ENCODE assay signal across 12 mouse cellular contexts in the genomic region with DNA sequence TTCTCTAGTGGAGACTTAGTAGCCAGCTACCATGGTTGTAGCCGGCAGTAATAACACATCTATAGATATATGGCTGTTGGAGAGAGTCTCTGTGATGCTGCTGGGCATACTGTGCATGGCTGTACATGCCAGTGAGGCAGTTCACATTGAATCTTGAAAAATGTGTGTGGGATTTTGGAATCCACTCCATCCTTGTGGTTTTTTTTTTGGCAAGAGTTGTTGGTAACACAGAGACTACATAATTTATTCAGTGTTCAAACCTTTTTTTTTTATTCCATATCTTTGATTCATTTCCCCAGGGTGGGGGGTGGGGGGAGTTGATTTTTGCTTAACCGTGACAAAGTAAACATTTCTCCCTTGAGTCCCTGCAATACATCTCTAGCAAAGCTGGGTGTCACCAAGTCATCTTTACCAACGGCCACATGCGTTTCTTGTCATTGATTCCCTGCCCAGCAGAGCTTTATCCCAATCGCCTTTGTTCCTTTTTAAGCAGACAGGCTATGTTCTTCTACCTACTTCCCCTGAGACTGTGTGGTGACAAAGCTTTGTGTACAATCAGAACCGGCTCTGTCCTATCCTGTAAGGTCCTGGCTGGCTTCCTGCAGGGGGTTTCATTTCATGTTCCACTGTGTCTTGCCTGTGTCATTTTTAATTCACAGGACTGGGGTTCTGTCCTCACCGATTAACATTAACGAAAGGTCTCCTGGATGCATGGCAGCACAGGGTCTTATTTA.
"Had no signal": no experiment of that assay in that cellular context is flagged by ENCODE, and none has a peak within 500 bp of the region (broad histone marks: within the 10 kb centered on the region; RNA-seq: fewer than 3 reads in every experiment).

No protein-coding gene starts in this region.

- ATAC-seq: liver, embryonic 12.5 days; midbrain, embryonic 15.5 days had no signal

- H3K36me3 ChIP-seq: limb, embryonic 15.5 days; liver, embryonic 12.5 days; midbrain, embryonic 15.5 days had no signal

- H3K27ac ChIP-seq: limb, embryonic 15.5 days; liver, embryonic 12.5 days; midbrain, embryonic 15.5 days; neural tube, embryonic 13.5 days had no signal

- H3K4me2 ChIP-seq: limb, embryonic 15.5 days had no signal

- H3K9me3 ChIP-seq: limb, embryonic 15.5 days; liver, embryonic 12.5 days; midbrain, embryonic 15.5 days; neural tube, embryonic 13.5 days had no signal

- H3K4me3 ChIP-seq: limb, embryonic 15.5 days had no signal

- H3K9ac ChIP-seq: limb, embryonic 15.5 days; liver, embryonic 12.5 days; neural tube, embryonic 13.5 days had no signal

- H3K27me3 ChIP-seq: limb, embryonic 15.5 days; liver, embryonic 12.5 days; midbrain, embryonic 15.5 days; neural tube, embryonic 13.5 days had no signal

- DNase-seq: kidney, adult 9 months; kidney, postnatal 10 days; lung, embryonic 14.5 days; lung, postnatal 10 days; retina, postnatal 1 day; right cerebral cortex, postnatal 4 days; spleen, adult 18-20 months; thymus, postnatal 36 days had no signal
